Mouse (Mus musculus) heart, postnatal 0 days (tissue): ENCODE results near the gene Tex19.2.

Experiments
- CTCF ChIP-seq: IDR thresholded peaks from 2 replicates; pipeline ENCODE4 v1.5.1; 2016; ENCODE audit warnings: antibody characterized with exemption, control low read depth, low read depth
- EP300 ChIP-seq: IDR thresholded peaks from 2 replicates; pipeline ENCODE4 v1.6.1; 2016; ENCODE audit warnings: antibody characterized with exemption, low read depth

DNA sequence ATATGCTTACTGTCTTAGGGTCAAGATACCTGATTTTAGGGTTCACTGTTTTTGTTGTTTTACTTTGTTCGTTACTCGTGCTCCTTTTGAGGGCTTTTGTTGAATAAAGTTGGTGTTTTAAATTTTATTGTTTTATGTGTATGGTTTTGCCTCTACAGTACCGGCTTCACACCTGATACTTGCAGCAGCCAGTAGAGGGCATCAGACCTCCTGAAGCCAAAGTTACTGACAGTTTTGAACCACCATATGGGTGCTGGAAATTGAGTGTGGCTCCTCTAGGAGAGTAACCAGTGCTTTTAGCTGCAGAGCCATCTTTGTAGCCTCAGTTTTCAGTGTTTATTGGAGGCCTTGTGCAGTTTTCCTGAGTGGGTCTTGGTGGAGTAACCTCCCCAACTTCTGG is 29.7 kb upstream of the Tex19.2 start:
- TF ChIP-seq EP300, result no peak
- no peak for TF ChIP-seq CTCF
